Mouse (Mus musculus) retina, embryonic 14.5 days (tissue): ENCODE results near the gene Pdf.

Experiments
- DNase-seq: peaks from one replicate; pipeline ENCODE4 v3.0.0-alpha.2; 2015; ENCODE audit warnings: low spot score

Pdf gene

DNA sequence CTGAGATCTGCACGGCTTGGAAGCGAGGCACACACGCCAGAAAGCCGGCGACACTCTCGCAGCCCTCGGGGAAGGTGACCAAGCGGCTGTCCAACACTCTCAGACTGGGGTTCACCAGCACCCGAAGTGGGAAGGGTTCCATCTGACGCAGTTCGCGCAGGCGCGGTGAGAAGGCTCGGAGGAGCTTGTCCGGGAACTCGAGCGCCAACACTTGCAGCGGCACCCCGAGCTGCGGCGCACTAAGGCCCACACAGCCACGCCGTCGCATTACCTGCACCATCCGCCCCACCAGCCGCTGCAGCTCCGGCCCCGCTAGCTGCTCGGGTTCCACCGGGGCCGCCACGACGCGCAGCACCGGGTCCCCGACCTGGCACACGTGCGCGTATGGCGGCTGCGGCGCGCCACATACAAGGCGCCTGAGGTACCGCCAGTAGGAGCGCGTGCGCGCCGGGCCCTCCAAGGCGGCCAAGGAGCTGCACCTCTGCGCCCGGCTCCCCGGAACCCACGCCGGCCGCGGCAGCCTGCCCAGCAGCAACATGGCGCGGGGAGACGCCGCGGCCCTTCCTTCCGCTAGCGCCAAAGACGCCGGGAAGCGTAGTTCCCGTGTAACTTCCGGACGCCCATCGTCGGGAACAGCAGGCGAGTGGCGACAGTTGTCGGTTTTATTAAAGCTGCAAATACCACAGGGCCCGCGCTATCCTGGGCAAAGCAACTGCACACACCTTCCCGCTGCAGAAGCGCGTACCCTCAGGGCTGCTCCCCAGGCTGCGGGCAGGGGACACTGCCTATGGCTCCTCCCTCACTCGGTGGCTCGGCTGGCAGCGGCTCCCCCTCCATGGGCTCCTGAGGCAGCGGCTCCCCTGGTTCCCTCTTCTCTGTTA, at the start of gene Pdf:
TSS of gene Pdf (minus strand) at position 554 of the 881 bp plus-strand sequence.
- peak; percentile 76 for DNase-seq

DNA sequence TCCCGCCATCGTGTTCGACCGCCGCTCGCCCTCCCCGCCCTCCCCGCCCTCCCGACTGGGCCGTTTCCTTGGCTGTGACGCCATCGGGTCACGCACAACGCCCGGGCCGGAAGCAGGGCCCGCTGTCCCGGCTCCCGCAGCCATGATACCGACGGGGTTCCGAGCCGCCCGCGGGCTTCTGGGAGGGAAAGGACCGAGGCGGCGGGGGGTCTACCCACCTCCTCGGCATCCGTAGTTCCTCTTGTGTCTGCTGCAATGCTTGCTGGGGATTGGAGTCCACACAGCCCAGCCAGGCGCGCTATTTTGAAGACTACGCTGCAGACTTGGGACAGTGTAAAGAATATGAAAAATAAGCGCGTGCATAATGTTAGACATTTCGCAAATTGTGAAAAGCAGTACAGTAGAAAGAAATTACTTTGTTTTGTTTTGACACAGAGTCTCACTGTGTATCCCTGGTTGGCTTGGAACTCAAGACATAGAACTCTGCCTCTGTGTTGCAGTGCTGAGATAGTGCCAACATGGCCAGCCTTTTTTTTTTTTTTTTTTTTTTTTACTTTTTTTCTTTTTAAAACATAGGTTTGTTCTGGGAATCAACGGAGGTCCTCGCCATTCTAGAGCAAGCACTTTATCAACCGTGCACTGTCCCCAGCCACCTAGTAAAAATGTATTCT, 48.1 kb upstream of the Pdf start, which contains the start of gene Terf2:
TSS of gene Terf2 (minus strand) at position 182 of the 671 bp plus-strand sequence.
- DNase-seq = peak; percentile 98

DNA sequence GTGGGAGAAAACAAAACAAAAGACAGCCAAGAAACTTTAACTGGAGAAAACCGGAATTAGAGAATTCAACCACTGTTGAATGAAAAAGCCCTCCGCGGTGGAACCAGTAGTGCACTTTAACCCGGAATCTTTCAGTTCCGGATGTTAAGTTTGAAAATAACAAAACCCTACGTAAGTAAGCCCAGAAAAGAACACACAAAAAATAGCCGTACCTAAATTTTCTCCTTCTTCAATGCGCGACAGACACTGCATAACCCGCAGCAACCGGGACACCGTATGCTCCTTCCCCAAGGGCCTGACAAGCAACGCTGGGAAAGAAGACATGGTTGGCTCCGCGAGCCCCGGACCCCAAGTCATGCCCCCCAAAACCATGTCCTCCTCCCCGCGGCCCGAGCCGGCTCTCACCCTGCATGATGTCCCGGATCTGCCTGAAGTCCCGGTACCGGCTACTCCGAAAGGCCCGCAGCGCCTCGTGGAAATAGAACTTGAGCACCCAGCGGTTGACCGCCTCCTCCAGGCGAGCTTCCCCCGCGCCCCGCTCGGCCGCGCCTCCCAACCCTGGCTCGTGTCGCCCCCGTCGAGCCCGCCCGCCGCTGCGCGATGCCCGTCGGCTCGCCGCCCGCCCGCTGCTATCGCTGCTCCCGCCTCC, 47.4 kb upstream of the Pdf start:
- peak; percentile 32 for DNase-seq

DNA sequence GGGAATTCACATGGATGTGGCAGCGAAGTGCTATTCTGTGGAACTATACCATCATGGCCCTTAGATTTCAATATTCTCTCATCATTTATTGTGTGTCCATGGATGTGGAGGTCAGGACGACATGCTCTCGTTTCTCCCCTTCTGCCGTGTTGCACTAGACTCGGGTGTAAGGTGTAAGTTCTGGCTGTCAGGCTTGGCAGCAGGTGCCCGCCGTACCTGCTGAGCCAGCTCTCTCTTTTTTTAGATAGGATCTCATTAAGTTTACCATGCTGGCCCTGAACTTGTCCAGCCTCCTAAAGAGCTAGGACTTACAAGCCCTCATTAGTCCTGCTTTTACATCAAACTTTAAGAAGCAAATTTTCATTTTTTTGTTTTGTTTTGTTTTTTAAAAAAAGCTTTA, 42.1 kb upstream of the Pdf start:
- DNase-seq = no peak

DNA sequence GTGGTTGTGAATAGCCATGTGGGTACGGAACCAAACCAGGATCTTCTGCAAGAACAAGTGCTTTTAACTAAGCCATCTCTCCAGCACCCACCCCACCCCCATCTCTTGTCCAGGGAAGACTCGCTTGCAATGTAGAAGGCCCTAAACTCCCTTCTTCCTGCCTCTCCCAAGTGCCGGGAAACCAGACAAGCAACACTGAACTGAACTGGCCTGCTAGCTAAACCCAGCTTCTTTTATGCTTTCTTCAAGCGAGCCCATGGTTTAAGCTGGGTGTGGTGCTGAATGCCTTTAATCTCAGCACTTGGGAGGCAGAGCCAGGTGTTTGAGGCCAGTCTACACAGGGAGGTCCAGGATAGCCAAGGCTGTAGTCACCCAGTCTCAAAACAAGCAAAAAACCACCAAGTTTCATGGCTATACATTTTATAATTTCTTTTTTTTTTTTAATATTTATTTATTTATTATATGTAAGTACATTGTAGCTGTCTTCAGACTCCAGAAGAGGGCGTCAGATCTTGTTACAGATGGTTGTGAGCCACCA, 40.2 kb upstream of the Pdf start:
- no peak for DNase-seq

DNA sequence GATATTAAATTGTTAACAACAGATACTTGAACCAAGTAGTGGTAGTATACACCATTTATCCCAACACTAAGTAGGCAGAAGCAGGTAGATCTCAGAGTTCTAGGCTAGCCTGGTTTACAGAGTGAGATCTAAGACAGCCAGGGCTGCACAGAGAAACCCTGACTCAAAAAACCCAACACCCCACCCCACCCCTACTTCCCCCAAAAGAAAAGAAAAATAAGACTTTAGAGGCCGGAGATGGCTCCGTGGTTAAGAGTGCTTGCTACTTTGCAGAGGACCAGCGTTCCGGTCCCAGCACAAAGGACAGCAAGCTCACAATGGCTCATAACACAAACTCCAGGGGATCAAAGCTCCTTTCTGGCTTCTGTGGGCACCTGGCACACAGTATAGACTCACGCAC, 37.6 kb upstream of the Pdf start:
- DNase-seq = no peak

DNA sequence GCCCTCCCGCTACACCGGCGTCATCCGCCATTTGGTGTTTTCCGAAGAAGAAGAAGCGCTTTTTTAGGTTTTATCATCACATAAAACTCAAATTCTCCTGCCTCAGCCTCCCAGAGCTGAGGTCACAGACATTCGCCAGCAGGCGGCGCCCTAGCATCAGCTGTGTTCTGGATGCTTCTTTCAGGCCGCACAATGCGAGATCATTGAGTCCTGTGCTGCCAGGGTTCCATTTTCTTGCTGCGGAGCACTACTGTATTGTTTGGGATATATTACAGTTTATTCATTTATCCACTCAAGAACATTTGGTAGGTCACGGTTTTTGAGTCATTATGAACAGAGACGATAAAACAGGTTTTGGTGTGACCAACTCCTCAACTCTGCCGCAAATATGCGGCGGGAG, 36.9 kb upstream of the Pdf start:
- no peak for DNase-seq

DNA sequence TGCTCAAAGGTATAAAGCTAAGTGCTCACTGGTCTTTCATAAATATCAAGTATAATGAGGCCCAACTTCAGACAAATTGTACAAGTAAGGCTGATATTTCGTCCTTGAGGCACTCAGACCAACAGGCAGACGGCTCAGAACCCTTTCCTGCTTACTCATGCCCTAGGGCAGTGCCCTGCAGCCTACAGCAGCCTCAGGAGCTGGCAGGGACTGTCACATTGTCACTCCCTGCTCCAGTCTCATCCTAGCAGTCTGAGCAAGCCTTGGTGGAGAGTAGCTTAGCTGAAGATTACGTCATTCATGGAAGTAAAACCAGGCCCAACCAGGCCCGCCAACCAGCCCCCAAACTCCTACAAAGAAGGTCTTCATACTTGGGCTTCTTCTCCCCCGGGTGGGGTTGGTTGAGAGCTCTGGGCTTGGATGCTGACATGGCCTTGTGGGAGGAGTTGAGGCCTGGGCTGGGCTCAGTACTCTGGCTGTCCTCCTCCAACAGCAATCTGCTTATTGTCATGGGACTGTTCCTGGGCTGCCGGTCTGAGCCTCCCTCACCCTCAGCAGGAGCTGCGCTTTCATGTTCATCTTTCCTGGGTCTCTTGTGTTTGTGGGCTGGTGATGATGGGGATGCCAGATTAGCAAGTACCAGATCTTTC, 27.9 kb upstream of the Pdf start:
- no peak for DNase-seq

DNA sequence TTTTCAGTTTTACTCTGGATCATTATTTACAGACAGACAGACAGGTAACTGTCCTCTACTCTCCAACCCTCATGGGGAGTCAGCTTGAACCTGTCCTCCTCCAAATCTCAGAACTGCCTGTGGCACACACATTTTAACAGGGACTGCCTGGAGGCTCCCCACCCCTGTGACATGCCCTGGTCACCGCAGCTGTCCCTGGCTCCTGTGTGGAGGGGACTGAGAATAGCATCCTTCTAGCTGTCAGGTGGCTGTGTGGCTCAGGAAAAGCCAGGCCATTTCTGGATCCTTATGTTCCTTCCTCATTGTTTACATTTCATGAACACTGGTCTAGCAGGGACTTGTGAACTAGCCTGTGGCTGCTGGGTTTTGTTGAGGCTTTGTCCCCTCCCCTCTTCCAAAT, 25.7 kb upstream of the Pdf start:
- DNase-seq = no peak

DNA sequence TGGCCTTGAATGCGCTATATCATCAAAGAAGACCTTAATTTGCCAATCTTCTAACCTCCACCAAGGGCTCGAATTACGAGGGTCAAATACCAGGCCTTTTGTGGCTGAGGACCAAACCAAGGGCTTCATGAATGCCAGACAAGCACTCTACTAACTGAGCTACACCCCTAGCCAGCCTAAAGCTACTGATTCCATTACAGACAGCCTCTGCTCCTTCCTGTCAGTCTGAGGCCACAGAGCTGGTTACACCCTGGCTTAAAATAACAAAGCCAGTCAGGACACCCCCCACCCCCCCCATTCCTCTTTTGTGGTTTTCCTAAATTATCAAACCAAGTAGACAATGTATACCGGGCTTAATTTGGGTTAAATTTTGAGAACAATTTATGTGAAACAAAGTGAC, 25.3 kb upstream of the Pdf start:
- DNase-seq = no peak

DNA sequence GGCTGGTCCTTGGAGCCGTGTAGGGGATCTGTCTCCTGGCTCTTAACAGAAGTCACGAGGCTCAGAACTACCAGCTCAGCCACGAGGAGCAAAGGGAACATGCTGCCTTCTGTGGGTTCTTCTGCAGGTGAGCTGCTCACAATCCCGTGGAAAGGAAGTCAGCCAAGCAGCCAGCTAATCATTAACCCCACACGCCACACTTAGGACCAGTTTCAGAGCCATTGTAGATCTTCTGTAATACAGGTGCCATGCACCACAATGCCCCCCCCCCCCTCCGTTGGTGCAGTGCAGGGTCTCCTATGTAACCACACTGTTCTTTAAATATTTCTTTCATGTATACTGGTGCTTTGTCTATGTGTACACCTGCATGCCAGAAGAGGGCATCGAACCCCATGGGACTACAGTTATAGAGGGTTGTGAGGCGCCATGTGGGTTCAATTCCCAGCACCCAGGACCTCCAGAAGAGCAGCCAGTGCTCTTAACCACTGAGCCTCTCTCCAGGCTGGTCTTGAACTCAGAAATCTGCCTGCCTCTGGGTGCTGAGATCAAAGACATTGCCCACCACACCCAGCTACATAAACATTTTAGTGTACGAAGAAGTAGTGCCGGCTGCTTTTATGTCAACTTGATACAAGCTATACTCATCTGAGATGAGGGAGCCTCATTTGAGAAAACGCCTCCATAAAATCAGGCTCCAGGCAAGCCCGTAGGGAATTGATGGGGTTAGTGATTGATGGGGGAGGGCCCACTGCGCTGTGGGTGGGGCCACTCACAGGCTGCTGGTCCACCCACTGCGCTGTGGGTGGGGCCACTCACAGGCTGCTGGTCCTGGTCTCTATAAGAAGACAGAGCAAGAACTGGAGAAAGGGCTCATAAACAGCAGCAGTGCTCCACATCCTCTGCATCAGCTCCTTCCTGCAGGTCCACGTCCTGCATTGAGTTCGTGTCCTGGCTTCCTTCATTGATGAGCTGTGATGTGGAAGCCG, 17.4 kb upstream of the Pdf start, which contains the start of gene Tmed6:
TSS of gene Tmed6 (minus strand) at position 134 of the 986 bp plus-strand sequence.
- peak; percentile 23 for DNase-seq

DNA sequence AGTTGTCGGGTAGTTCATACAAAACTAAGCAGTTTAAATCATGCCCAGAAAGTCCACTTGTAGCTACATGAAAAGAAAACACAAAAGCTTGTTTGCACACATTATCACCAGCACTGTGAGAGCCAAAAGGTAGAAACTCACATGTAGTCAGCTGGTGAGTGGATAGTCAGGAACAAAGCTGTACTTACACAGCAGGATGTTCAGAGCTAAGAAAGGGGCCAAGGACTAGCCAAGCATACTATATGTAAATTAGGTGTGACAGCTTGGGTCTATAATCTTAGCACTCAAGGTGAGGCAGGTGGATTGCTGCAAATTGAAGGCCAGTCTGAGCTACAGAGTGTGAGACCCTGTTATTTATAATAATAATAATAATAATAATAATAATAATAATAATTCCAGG, 14.2 kb upstream of the Pdf start:
- no peak for DNase-seq

DNA sequence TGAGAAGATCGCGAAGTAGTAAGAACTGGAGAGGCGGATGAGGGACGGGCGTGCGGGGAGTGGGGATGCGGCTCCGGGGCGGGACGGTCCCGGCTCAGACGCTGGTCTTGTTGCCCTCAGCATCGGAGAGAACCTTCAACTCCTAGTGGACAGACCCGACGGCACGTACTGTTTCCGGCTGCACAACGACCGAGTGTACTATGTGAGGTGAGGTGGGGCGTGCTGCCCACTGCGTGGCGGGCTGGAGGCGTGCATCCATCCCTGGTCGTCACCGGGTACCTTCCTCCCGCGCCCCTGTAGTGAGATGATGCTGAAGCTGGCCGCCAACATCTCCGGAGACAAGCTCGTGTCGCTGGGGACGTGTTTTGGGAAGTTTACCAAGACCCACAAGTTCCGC, 8.6 kb upstream of the Pdf start:
- no peak for DNase-seq

DNA sequence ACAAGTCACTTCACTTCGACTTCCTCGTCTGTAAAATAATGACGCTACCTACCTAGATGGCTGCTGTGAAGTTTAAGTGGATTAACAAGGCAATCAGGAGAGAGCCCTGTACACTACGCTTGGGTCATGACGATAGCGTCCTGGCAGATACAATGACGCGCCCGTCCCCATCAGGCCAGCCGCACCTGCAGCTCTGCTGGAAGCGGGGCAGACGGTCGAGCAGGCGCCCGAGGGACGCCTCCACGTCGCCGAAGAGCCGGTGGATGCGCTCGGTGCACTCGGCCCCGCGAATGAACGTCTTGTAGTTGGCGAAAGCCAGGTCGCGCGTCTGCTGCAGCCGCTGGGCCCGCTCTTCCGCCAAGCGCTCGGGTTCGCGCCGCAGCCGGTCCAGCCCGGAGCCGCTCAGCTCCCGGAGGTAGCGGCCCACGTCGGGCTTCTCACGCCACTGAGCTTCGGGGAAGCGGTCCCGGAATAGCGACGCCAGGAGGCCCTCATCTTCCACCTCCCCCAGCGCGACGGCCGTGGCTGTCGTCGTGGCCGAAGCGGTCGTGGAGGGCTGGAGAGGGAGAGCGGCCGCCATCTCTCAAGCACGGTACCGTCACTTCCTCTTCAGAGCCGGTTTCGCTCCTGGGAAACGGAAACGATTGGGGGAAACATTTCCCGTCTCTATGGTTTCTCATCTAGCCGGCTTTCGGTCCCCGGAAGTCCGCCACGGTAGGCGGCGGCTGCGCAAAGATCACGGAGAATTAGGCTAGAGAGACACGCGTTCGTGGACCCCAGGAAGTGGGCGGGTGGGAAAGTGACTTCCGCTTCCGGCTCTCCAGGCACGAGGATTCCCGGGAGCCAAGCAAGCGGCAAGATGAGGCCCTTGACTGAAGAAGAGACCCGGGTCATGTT, 7.9 kb upstream of the Pdf start, which contains the start of the genes Cog8 and Nip7:
TSS of gene Cog8 (minus strand) at position 614 of the 897 bp plus-strand sequence.
TSS of gene Nip7 (plus strand) at position 802 of the 897 bp plus-strand sequence.
- peak; percentile 99 for DNase-seq

DNA sequence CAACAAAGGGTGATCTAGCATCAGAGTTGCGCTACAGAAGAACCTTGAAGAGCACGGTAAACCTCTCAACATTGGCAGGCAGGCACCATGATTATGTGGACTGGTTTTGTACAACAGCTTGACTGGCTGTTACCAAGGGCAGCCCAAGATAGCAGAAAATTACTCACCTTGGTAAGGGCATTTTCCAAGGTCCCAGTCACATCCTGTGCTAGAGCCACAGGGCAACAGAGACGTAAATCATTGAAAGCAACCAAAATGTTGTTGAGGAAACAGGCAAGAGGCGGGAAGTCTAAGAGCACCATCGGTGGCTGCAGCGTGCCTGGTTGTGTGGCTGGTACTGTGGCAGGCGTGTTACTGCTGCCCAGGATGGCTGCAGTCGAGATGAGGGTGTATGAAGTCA, 3.6 kb upstream of the Pdf start:
- DNase-seq = no peak

DNA sequence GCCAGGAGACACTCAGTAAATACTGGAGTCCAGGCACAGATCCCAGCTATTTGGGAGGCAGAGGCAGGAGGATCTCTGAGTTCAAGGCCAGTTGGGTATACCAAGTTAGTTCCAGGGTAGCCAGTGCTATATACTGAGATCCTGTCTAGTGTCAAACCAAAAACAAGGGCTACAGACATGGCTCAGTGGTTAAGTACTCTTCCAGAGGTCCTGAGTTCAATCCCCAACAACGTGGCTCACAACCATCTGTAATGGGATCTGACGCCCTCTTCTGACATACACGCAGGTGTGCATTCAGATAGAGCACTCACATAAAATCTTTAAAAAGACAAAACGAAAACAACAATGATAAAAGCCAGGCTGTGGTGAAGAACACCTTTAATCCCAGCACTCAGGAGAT, 1.1 kb upstream of the Pdf start:
- DNase-seq = no peak

DNA sequence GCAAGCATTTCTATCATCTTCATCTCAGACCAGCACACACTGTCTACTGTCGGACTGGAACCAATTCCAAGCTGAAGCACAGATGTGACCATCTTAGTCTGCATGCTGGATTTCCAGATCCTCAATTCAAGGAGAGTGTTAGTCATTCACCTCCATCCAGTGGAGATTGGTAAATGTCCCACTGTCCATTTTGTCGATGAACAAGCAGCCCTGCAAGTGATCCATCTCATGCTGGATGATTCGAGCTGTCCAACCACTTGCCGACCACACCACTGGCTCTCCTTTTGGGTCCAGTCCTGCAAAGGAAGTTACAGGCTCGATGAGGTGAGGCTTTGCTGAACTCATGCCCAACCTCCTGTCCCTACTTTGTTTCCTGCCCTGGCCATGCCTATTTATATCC, 1.4 kb downstream of the Pdf start:
- no peak for DNase-seq

DNA sequence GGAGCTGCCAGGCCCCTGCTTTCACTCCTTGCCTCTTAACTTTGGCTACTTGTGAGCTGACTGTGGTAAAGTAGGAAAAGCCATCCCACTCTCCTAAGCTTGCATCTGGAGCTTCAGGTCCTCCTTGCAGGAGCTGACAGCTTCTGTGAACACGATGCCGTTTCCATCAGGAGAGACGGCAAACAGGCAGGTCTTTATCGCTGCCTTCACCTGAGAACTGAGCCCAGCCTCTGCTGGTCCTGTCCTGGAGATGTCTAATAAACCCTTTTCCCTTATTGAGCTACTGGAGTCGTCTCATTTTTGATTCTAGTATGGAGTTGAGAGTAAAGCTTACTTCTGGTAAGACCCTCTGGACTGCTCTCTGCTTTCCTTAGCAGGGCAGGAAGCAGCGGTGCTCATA, 2.9 kb downstream of the Pdf start:
- no peak for DNase-seq

DNA sequence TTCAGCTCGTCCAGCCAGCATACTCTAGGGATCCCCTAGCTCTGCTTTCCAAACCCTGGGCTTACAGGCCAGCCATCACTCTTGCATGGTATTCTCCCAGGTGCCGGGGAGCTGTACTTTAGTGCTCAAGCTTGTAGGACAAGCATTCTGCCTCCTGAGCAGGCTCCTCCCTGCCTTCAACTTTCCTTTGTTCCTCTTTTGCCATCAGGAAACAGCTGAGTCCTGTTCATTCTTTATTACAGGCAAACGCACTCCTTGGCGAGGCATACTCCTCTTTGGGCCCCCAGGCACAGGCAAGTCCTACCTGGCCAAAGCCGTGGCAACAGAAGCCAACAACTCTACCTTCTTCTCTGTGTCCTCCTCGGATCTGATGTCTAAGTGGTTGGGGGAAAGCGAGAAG, 7.8 kb downstream of the Pdf start:
- DNase-seq = no peak

DNA sequence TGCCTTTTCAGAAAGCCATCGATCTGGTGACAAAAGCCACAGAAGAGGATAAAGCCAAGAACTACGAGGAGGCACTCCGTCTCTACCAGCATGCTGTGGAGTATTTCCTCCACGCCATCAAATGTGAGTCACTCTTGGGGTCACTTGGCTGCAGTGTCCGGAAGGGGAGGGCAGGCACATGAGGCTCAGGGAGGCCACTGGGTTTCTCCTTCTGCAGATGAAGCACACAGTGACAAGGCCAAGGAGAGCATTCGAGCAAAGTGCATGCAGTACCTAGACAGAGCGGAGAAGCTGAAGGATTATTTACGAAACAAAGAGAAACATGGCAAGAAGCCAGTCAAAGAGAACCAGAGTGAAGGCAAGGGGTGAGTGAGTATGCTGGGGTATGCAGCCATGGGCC, 11.8 kb downstream of the Pdf start:
- DNase-seq = no peak
